Mouse (Mus musculus) cerebellum, adult 8-10 months (tissue): ENCODE data around the gene Klf9.

Experiments used
- DNase-seq: peaks from one replicate; pipeline ENCODE4 v3.0.0; 2022

Gene Klf9

DNA sequence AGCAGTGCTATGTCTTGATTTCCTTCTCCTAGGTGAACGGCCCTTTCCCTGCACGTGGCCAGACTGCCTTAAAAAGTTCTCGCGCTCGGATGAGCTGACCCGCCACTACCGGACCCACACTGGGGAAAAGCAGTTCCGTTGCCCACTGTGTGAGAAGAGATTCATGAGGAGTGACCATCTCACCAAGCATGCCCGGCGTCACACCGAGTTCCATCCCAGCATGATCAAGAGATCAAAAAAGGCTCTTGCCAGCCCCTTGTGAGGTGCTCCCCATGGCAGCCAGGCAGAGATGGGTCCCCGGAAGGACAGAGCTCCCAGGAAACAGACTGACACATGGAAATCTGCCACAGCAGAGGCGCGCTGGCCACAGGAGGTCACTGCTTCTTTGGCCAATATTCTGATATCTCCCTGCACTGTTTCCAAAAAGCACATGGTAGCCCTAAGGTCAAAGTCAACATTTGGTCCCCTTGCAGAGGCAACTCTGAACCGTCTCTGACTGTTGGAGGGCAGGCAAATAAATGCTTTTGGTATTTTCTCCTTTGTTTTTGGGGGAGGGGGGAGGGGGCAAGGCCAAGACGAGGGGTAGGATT, 23.7 kb downstream of the Klf9 start:
- DNase-seq: no peak

DNA sequence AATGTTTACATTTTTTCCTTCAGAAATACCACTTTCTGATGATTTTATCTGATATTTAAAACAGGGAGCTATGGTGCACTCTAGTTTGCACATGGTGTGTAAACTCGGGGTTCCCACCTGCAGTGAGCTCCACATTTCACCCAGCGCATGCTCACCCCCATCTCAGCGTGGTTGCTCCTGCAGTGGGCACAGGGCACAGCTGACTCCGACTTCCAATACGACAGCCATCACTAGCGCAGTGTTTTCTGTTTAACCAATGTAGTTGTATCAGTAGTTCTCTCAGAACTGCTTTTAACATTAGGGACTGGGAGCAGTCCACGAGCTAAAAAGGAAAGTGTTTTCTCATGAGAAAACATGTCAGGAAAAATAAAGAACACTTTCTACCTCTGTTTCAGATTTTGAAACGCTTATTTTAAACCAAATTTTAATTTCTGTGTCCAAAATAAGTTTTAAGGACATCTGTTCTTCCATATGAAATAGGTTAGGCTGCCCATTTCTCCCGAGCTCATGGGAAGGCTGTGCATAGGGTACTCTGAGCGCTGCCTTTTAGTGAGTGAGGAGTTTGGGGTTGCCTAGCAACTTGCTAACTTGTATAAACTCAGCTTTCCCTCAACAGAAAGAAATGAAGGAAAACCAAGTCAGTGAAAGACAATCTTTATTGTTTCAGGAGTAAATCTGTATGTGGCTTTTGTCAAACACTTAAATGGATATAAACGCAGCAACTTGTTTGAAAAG, 25.7 kb downstream of the Klf9 start:
- DNase-seq: no peak

DNA sequence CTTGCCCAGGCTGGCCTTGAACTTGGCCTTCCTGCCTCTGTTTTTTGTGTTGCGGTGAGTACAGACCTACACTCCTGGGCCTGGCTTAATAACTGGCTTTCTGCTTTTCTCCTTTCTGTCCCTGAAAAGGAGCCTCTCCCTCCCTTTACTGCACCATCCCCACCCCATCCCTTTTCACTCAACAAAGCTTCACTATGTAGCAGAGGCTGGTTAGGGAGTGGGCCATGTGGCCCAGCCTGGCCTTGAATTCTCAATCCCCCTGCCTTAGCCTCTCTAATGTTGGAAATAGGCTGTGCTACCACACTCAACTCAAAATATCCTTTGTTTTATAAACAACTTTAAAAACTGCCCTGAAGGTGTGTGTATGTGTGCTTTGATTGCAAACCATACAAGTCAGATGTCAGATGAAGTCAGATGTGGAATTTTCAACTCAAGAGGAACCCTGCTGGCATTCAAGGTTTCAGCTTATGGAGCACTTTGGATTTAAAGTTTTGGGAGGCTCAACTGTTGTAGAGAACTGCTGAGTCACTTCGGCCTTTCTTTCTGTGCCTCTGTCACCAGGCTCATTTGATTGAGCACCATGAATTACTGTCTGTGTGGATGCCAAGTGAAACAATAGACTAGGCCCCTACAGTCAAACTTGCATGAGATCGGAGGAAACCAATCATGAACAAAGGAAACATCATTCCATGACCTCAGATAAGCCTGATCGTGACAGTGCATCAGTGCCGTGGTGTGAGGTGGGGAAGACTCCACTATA, 28.1 kb downstream of the Klf9 start:
- DNase-seq: no peak

DNA sequence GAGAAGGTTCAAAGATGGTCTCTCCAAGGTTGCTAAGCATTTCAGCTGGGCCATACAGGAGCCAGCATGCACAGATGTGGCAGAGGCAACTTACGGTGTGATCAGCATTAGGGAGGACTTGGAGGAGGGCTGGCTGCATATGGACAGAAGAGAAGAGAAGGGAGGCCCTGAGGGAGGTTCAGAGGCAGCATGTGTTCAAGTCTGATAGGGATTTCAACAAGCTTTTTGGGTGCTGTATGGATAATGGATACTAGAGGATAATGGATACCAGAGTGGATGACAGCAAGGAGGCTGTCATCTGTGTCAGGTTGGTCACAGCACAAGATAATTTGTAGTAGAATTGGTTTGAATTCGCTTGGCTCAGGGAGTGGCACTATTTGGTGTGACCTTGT, 28.6 kb downstream of the Klf9 start:
- no peak for DNase-seq

DNA sequence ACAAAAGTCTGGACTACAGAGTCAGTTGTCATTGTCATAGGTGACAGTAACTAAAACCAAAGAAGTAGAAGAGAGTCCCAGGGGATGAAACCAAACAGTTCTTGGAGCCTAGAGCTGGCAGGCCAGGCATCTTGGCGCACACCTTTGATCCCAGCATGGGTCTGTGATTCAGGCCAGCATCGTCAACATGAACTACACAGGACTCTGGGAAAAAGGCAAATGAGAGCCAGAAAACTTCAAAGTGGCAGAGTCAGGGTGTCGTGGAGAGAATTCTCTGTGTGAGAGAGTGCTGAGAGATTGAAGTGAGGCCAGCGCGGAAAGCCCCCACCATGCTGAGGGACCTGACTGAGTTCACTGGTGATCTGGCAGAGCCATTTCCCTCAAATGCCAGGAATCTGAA, 29.4 kb downstream of the Klf9 start:
- peak; percentile 66 for DNase-seq

DNA sequence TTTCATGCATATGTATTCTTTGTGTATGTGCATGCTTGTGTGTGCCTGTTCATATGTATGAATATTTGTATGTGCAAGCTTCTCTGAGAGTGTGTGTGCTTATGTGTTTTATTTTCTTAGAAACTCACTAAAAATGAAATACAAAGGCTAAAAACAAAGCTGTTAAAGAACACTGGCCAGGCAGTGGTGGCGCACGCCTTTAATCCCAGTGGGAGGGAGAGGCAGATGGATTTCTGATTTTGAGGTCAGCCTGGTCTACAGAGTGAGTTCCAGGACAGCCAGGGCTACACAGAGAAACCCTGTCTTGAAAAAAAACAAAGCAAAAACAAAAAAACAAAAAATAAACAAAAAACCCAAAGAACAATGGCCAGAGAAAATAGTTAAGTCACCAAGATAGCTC, 30.1 kb downstream of the Klf9 start:
- DNase-seq: no peak

DNA sequence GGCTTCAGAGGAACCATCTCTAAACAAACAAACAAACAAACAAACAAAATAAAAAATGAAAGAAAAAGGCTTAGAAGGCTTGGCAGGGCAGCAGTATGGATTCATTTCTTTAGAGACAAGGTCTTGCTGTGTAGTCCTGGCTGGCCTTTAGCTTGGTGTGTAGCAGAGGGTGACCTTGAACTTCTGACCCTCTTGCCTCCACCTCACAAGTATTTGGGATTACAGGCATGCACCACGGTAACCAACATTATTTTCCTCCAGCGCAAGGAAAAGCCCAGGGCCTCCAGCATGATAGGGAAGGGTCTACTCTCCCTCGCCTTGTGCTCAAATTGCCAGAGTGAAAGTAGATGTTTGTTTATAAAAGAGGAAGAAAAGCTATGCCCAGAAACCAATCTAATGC, 34.1 kb downstream of the Klf9 start:
- no peak for DNase-seq

DNA sequence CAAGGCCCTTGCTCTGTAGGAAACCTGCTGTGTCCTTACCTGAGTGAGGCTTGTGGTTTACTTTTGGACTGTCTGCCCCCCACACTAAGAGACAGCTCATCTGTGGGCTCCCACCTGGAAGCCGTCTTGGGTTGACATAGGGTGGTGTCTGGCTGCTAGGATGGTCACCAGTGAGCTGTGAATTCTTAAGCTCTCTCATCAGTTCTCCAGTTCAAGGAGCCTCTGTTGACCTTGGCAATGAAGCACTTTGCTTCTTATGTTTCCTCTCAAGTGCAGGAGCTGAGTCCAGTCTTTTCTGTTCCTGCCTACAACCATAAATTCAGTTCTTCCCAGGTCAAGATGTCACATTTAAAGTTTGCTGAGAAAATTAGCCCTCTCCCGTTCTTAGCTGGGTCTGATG, 34.5 kb downstream of the Klf9 start:
- DNase-seq: no peak

DNA sequence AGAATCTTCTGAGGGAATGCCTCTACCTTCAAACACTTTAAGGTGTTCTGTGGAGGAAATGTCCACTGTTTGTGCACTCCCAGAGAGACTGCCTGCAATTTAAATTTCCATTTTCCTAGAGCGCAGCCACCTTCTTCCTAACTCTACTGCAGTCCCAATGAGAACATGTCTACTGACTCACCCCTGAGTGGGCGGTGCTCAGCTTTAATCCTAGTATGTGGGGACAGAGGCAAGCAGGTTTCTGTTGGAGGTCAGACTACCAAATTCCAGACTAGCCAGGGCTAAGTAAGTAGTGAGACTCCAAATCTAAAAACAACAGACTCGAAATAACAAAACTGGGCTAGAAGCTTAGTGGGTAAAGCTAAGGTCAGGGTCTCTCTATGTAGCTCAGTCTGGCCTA, 37.5 kb downstream of the Klf9 start:
- DNase-seq: no peak

DNA sequence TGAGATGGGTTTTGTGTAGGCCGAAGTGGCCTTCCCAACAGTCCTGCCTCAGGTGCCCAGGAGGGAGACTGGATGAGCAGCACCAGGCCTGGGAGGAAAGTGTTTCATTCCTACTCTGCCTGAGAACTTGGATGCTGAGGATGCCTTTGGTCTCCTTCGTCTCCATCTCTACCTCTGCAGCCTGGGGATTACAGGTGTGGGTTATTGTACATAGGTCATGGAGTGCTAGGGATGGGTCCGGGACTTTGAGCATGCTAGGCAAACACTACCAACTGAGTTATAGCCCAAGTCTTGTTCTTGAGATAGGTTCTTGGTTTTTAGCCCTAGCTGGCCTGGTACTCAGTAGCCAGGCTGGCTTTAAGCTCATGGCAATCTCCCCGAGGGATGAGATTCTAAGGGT, 42.5 kb downstream of the Klf9 start:
- DNase-seq: no peak

DNA sequence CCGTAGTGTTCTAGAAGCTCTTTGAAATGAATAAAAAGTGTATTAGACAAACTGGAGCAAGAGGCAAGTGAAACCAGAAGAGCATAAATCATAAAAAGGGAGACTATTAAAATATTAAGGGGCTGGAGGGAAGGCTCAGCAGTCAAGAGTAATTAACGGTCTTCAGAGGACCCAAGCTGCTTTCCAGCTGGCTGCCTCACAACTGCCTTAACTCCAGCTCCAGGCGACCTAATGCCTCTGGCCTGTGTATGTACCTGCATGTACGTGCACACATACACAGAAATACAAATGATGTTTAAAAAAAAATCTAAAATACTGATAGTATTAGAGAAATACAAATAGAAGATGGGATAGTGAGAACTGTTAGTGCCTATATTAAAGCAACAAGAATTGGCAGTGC, 43.0 kb downstream of the Klf9 start:
- no peak for DNase-seq

DNA sequence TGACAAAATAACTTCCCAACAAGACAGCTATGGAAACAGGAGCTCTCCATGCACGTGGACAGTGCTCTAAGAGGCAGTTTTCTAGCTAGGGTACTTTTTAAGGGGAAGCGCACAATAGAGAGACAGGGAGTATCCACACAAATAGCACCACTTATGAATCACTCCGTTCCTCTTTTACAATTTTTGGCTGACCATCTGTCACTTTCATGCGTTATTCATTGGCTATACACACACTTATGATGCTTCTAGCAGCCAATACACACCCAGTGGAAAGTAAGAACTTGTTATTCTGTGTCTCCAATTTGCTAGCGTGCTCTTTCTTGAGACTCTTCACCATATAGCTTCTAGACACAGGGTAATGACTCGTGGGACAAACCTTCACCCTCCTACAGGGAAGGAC, 46.7 kb downstream of the Klf9 start:
- no peak for DNase-seq

DNA sequence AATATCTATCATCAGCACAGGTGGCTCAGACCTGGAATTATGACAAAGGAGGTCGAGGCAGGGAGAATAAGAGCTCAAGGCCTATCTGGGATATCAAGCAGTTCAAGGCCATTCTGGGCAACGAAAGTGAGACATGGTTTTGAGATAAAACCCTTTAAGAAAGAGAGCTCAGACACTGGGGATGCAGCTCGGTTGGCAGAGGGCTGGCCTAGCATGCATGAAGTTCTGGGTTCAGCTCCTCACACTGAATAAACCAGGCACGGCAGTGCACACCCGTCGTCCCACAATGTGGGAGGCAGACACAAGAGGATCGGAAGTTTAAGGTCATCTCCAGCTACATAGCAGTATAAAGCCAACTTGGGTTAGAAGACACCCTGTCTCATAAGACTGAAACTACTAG, 48.0 kb downstream of the Klf9 start:
- DNase-seq: no peak

DNA sequence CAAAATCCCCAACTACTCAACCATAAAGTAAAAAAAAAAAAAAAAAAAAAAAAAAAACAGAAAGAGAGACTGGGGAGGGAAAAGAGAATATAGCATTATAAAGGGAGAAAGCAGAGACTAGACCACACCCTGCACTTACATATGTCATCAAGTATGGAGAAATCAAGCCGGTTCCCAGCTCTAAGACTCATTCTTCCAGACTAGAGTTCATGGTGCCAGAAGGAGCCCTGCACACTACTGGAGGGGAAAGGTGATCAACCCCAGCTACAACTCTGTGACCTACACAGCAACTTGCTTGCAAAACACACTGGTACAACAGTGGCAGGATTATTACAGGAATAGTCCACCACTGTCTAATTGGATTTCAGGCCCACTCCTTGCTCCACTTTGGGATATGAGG, 48.7 kb downstream of the Klf9 start:
- DNase-seq: no peak

DNA sequence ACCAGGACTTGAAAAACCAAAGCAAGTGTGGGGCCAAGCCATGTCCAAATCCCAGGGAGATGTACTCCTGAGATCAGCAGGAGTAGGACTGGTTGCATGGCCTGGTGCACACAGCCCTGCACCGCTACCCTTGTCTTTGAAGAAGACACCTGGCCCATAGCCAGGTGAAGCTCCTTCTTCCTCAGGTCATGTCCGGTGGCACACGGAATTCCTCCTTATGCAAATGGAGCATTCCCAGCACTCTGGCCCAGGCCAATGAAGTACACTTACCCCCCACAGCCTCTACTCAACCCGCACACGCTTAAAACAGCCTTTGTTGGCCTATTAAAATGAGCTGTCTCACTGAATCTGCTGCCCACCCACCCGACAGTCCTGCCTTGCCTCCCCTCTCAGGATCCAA, 50.5 kb downstream of the Klf9 start:
- no peak for DNase-seq

DNA sequence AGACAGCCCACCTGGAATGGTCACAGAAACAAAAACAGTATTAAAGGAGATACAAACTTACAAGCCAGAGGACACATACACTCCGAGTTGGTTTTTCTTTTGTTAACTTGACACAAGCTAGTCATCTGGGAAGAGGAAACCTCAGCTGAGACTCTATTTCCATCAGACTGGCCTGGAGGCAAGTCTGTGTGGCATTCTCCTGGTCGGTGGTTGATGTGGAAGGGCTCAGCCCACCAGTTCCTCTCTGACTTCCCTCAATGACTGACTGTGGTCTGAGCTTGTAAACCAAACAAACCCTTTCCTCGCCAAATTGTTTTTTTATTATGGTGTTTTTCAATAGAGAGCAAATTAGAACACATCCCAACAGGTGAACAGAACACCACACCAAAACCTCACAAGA, 52.0 kb downstream of the Klf9 start:
- no peak for DNase-seq

DNA sequence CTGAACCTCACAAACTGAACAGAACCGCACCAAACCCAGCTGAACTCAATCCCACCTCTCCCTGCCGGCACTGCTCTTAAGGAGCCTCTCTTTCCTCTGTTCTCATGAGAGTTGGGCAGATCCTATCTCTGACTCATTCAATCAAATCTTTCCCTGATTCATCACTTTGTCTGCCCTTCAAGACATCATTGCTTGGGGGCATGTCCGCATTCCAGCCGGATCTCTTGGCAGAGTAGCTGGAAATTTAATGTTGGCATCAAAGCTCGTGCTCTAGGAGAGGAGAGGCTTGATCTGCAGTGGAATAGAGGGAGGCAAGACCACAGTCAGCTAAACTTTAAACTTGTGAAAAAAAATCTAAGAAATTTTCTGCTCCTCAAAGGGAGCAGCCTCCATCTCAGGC, 61.1 kb downstream of the Klf9 start:
- no peak for DNase-seq

DNA sequence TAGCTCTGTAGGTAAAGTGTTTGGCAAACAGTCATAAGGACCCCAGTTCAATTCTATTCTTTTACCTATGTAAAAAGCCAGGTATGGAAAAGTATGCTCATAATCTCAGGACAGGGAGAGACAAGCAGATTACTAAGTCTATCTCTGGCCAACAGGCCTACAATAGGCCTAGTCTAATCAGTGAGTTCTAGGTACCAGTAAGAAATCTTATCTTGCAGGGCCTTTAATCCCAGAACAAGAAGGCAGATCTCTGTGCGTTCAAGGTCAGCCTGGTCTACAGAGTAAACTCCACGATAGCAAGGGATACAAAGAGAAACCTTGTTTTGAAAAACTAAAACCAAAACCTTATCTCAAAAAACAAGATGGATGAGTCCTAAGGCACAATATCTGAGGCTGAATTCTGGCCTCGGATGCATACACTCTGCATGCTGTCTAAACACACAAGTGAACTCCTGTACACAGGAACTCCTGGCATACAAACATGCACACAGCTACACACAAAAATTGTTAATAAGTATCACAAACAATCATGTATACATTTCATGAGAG, 62.6 kb downstream of the Klf9 start:
- DNase-seq: no peak

DNA sequence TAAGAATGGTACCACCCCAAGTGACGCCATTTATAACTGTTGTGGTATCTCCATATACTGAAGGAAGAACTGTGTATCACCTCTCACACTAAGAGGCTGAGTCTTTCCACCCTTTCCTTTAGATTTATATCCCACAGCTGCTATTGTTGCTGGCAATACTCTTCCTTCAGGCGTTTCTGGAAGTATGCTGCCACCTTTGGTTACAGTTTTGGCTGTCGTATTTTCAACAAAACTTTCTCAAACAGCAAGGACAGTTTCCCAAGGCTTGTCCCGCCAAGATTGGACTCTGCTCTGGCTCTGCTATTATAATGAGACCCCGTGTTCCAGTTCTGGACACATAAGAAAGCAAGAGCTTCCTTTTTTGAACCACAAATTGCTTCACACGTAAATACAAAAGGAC, 70.3 kb downstream of the Klf9 start:
- no peak for DNase-seq

DNA sequence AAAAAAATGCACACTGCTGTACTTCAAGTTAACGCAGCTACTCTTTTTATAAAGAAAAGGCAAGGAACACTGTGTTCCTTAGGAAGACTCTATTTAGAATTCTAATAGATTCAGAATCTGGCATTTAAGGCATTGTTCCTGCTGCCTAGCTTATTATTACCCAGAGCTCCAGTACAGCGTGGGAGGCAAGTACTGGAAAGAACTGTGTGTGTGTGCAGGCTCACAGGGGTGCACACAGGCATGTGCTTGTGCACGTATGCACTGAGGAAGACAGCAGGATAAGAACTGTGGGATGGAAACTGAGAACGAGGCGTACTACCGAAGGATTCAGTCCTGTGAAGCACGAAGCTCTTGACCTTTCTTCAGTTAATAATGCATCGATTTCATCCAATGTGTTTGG, 73.3 kb downstream of the Klf9 start:
- no peak for DNase-seq
